Mouse (Mus musculus) embryo, embryonic 11.5 days (tissue): ENCODE results near the gene Vti1b.

Experiments used
- DNase-seq: peaks from one replicate; pipeline ENCODE4 v3.0.0-alpha.2; 2012; ENCODE audit warnings: low read depth, low spot score

Gene Vti1b

DNA sequence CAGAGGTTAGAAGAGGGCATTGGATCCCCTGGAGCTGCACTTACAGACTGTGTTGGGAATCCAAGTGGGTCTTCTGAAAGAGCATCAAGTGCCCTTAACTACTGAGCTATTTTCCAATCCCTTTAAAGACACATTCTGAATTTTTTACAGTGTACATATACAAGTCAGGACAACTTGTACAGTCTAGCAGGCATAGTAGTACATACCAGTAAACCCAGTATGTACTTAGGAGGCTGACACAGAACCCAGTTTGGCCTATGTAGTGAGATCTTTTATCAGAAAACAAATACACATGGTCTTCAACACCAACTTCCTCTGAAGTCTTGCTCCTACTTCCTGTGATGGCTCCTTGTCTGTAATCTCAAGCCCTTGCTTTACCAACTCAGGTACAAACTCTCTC lies 33.5 kb downstream of the Vti1b start:
- no peak for DNase-seq

DNA sequence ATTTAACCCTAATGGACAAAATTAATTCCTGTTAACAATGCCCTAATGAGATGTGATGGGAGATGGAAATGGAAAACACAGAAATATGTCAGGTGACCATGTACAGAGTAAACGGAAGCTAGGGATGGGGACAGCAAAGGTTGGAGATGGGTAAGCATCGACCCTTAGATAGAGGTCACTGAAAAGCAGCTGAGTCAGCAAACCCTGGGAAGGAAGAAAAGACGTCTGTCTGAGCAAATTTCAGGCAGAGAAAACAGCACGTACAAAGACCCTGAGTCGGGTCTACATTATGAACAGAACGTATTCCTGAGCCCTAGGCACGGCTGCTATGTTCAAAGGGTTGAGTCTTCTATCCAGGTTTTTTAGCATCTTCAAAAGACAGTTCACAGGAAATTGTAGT lies 35.5 kb downstream of the Vti1b start:
- DNase-seq = no peak

DNA sequence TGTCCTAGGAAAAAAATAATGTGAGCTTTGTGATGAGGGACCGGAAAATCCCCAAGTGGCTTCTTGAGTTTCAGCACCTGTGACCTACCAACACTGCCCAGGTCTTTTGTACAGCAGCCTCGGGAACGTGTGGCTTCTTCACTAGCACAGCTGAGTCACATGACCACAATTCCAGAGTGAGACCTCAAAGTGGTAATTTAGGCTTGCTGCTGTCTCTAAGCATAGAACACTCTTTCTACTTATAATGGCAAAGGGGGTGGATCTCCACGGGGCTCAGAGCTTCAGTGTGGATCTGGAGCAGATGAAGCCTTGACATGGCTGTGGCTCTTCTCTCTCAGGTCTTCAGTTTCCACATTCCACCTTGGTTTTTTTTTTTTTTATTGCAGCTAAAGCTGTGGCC lies 37.4 kb downstream of the Vti1b start:
- DNase-seq = no peak

DNA sequence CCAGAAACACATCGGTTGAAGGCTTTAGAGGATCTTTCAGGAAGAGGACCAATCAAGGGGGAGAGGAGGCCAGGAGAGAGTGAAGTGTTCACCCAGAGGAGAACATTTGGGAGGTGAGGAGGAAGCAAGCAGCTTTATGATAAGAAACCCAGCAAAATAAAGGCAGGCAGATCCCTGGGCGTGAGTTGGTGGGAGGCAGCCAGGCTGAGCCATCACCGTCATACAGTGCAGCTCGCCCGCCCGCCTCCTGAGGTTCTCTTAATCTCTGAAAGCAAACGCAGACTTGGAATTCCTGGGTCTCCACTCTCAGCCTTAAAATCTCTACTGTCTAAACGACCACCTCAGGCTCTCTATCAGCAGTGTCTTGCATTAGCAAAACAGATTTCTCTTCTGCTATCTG lies 37.8 kb downstream of the Vti1b start:
- DNase-seq = no peak

DNA sequence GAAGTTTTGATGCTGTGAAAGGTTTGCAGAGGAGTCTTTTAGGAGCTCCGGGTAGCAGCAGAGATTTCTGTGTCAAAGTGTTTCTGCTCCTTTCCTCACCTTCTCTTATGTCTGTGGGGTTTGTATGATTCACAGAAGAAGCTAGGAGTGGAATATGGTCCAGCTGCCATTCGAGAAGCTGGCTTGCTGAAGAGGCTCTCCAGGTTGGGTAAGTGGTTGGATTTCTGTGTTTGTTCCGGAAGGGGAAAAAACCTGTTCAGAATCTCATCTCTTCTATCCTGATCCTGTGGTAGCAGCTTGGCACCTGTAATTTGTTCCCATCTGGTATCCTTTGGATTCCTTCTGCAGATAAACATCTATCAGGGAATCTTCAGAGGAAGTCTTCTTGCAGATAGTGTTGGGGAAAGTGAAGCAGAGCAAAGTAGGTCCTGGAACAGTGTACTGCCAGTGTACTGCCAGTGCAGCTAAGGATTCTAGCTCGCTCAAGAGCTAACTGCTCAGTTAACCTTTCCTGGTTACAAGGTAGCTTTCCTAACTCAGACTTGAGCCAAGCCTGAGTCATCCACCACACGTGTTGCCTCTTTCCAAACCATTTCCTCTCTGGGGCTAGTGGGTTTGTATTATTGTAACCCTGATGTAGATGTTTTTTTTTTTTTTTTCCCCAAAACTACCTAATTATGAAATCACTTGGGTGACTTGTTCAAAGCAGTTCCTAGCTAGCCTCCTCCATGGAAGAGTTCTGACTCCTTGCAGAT lies 40.6 kb downstream of the Vti1b start:
- DNase-seq = no peak

DNA sequence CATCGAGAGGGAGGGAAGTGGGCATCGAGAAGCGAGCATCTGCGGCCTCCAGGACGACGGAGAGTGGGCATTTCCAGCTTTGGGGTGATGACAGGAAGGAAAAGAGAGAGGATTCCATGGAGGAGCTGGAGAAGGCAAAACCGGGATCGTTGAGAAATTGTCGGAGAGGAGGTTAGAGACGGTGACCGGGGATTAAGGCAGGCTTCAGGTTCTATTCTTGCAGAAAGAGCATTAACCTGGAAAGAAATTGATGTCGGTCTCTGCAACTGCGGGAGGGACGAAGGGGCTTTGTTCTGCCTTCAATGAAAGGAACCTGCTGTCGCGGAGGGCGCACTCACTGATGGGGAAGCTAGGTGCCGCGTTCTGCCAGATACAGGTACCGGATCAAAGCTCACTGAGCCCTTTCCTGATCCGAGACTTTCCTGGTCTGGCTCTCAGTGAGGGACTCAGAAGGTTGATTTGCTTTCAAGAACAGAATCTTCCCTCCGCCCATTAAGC lies 41.2 kb downstream of the Vti1b start:
- DNase-seq = no peak

DNA sequence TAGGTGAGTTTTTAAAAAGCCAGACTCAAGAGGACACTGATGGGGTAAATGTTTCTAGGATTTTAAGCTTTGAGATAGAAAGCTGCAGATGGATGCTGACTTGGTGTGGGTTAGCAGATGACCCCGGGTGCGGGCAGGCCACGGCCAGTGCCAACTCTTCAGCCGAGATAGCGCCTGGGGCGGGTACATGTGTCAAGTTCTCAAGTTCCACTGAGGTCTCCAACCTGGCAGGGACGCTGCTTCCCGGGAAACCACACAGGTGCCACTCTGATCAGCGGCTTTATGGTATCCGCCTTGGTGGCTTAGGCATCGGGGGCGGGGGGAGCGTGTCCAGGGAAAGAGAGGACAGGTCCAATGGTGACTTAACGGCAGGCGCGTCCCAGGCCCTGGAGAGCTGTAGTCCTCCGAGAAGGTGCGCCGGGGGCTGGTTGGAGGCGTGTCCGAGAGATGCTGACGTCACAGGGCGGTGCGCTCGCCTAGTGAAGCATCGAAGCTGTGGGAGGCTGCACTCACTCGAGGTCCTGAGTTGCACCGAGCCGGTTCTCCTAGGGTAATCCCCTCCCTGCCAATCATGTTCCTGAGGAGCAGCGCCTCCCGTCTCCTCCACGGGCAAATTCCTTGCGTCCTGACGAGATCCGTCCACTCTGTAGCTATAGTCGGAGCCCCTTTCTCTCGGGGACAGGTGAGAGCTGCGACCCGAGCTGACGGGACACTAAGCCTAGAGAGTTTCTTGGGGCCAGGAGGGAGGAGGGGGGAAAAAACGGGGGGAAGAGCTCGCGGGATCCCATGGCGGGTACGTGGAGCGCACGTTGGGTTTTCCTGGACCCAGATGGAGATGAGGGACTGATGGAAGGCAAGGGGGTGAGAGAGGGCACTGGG lies 41.9 kb downstream of the Vti1b start, which contains the start of gene Arg2:
TSS of gene Arg2 (plus strand) at position 479 of the 879 bp plus-strand sequence.
- peak; percentile 55 for DNase-seq

DNA sequence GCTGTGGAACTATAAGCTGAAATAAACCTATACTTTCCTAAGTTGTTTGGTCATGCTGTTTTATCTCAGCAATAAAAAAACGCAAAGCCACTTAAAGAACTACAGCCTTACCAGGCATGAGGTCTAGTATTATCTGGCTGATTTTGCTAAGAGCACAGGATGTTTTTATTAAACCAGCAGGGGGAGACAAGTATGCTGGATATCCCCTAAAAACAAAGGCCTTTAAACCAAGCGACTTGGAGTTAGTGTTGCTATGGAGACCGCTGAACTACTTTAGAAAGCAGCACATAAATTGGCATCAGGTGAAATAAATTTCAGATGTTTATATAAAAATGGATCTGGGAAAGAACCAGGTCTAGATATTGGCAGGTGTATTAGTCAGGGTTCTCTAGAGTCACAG lies 49.6 kb downstream of the Vti1b start:
- DNase-seq = peak; percentile 27

DNA sequence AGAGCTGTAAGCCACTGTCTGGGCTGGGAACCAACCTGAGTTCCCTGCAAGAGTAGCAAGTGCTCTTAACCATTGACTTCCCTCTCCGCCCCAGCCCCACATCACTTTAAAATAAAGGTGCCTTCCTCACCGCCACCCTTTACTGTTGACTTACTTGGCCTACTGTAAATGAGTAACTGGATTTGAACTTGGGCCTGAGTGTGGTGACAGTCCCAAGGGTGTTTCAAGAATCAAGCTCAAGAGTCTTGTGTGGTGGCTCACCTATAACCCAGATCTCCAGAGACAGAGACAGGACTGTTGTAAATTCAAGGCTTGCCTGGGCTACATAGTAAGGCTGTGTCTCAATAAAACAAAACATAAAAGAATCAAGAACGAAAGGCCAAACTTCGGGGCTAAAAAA lies 53.5 kb downstream of the Vti1b start:
- DNase-seq = no peak
